Mouse (Mus musculus) embryonic fibroblast, embryonic 13.5 days (primary cell): Measurements from ENCODE around the gene Tfap4.

ENCODE experiments used
- CTCF ChIP-seq: IDR thresholded peaks from 2 replicates; pipeline ENCODE4 v1.5.1; 2011; ENCODE audit warnings: mild to moderate bottlenecking, control low read depth, low read length, moderate library complexity, borderline replicate concordance; ENCODE audit not compliant: insufficient read depth
- POLR2A ChIP-seq: IDR thresholded peaks from 2 replicates; pipeline ENCODE4 v1.6.1; 2011; ENCODE audit warnings: low read depth, mild to moderate bottlenecking, control low read depth, low read length, moderate library complexity

DNA sequence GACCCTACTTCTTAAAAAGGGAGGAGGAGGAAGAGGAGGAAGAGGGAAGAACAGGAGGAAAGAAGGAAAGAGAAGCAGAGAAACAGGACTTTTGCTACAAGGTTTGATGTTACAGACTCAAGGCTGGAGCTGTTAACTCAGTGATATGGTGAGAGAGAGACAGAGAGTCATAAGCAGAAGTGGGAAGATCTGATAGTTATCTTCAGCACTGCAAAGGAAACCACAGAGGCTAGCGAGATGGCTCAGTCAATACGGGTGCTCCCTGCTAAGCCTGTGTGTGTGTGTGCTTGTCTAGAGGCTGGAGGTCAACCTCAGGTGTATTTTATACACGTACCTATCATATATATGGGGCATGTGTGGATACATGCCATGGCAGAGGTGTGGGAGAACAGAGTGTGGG is 24.2 kb upstream of the Tfap4 start:
- TF ChIP-seq CTCF (no peak), POLR2A (no peak)
